In the genomic region with DNA sequence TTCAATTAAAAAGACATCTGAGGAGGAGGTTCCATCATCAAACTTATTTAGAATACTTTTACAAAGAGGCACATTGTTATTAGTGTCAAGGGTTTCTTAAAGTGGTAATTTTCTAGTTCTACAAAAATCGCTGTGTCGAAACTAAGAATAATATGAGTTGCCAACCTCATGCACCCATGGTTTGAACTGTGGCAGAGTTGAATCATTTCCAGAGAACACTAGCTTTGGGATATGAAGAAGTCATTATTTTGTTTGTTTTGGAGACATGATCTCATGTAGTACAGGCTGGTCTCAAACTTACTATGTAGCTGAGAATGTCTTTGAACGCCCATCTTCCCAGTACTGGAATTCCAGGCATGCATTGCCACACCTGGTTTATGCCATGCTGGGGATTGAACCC, we compare ENCODE assay signal across 28 mouse cellular contexts.
"Had no signal": no experiment of that assay in that cellular context is flagged by ENCODE, and none has a peak within 500 bp of the region (broad histone marks: within the 10 kb centered on the region; RNA-seq: fewer than 3 reads in every experiment).

No protein-coding gene starts in this region.

- H3K36me3 ChIP-seq: hindbrain, embryonic 12.5 days had no signal

- H3K4me1 ChIP-seq: heart, embryonic 10.5 days; hindbrain, embryonic 10.5 days; hindbrain, embryonic 12.5 days; limb, embryonic 13.5 days; limb, embryonic 15.5 days had no signal

- H3K9ac ChIP-seq: heart, embryonic 12.5 days; hindbrain, embryonic 12.5 days; hindbrain, embryonic 14.5 days; intestine, embryonic 15.5 days; kidney, embryonic 15.5 days; limb, embryonic 13.5 days; limb, embryonic 15.5 days; liver, embryonic 14.5 days had no signal

- H3K27ac ChIP-seq: gastrocnemius, adult 2 months; heart, embryonic 10.5 days; hindbrain, embryonic 10.5 days; hindbrain, embryonic 12.5 days; hindbrain, embryonic 14.5 days; intestine, embryonic 15.5 days; kidney, embryonic 15.5 days; kidney, postnatal 0 days; limb, embryonic 13.5 days; limb, embryonic 15.5 days; liver, embryonic 14.5 days had no signal

- H3K4me3 ChIP-seq: gastrocnemius, adult 2 months; heart, embryonic 10.5 days; heart, embryonic 12.5 days; hindbrain, embryonic 10.5 days; hindbrain, embryonic 12.5 days; intestine, embryonic 15.5 days; kidney, embryonic 15.5 days; limb, embryonic 13.5 days; limb, embryonic 15.5 days had no signal

- DNase-seq: gastrocnemius, adult 2 months; gastrocnemius, postnatal 10 days; gastrocnemius, postnatal 25 days; heart, adult 18-20 months; heart, postnatal 10 days; heart, postnatal 4 days; kidney, adult 18-20 months; kidney, adult 9 months; kidney, postnatal 14 days; kidney, postnatal 36 days; layer of hippocampus, adult 9-11 months; layer of hippocampus, postnatal 36 days; left cerebral cortex, postnatal 4 days had no signal

- ATAC-seq: hindbrain, embryonic 16.5 days; inflammation-experienced regulatory T-cells, adult 6 months; intestine, embryonic 15.5 days; intestine, postnatal 0 days had no signal

- H3K9me3 ChIP-seq: heart, embryonic 10.5 days; heart, embryonic 12.5 days; hindbrain, embryonic 10.5 days; hindbrain, embryonic 12.5 days; intestine, embryonic 15.5 days; kidney, embryonic 15.5 days; limb, embryonic 13.5 days; limb, embryonic 15.5 days had no signal

- H3K27me3 ChIP-seq: heart, embryonic 12.5 days; hindbrain, embryonic 12.5 days; intestine, embryonic 15.5 days; kidney, embryonic 15.5 days; limb, embryonic 13.5 days; limb, embryonic 15.5 days had no signal

- H3K4me2 ChIP-seq: heart, embryonic 12.5 days; hindbrain, embryonic 12.5 days; hindbrain, embryonic 14.5 days; intestine, embryonic 15.5 days; kidney, embryonic 15.5 days; limb, embryonic 13.5 days; limb, embryonic 15.5 days; liver, embryonic 11.5 days had no signal
